ENCODE assay signal across 15 mouse cellular contexts in genomic region chr10:20105575-20105974, GRCm38 (mm10). TPM values are rescaled to one million over a fixed set of nuclear protein-coding genes. Genes with fewer than 3 reads are reported as not detected.
DNase-seq lines count a peak whose midpoint lies in the region; TF ChIP-seq lines count a peak whose summit lies in the region.
"Had no signal": no experiment of that assay in that cellular context is flagged by ENCODE, and none has a peak within 500 bp of the region (broad histone marks: within the 10 kb centered on the region; RNA-seq: fewer than 3 reads in every experiment).

No protein-coding gene starts in this region.

- H3K27ac ChIP-seq in heart, adult 2 months: peak overlapping the region; percentile 60
- 0 out of 2 replicates have a peak overlapping the region, but pooled peaks have one; percentile 19 for H3K27ac ChIP-seq in brown adipose tissue, adult 24 weeks (replicated peaks; ENCODE audit: low read depth, low read length)
- H3K27ac ChIP-seq: hindbrain, embryonic 13.5 days; limb, embryonic 12.5 days; liver, embryonic 13.5 days; midbrain, embryonic 10.5 days; neural tube, embryonic 13.5 days had no signal

- H3K36me3 ChIP-seq in heart, adult 2 months (ENCODE audit: control insufficient read depth, insufficient read depth, low read length): peaks cover 4% of the 10 kb centered on the region
- H3K36me3 ChIP-seq: hindbrain, embryonic 13.5 days; limb, embryonic 12.5 days; liver, embryonic 13.5 days; midbrain, embryonic 10.5 days; neural tube, embryonic 13.5 days had no signal

- no peak for TF ChIP-seq EP300 in heart, adult 2 months (IDR thresholded peaks at IDR 0.05; ENCODE audit: insufficient read depth, low read depth, low read length)

- H3K4me3 ChIP-seq in heart, adult 2 months: no peak overlapping the region
- no peak overlapping the region for H3K4me3 ChIP-seq in brown adipose tissue, adult 24 weeks (ENCODE audit: insufficient read depth, low read depth, low read length)
- H3K4me3 ChIP-seq: hindbrain, embryonic 13.5 days; limb, embryonic 12.5 days; liver, embryonic 13.5 days; midbrain, embryonic 10.5 days; neural tube, embryonic 13.5 days had no signal

- H3K4me1 ChIP-seq in heart, adult 2 months (ENCODE audit: control insufficient read depth, insufficient read depth, low read length): peaks cover 8% of the 10 kb centered on the region
- peaks cover 3% of the 10 kb centered on the region; the same call in 1 of the 2 replicates for H3K4me1 ChIP-seq in brown adipose tissue, adult 24 weeks (ENCODE audit: control insufficient read depth, insufficient read depth, insufficient read length, low read length)
- H3K4me1 ChIP-seq: hindbrain, embryonic 13.5 days; limb, embryonic 12.5 days; midbrain, embryonic 10.5 days; neural tube, embryonic 13.5 days had no signal

- no peaks in the 10 kb centered on the region for H3K79me2 ChIP-seq in heart, adult 2 months (replicated peaks; ENCODE audit: control insufficient read depth, insufficient read depth, low read length)

- no peak overlapping the region for H3K9ac ChIP-seq in heart, adult 2 months (ENCODE audit: low read depth, low read length)
- H3K9ac ChIP-seq: hindbrain, embryonic 13.5 days; limb, embryonic 12.5 days; liver, embryonic 13.5 days; lung, embryonic 14.5 days; neural tube, embryonic 13.5 days had no signal

- TF ChIP-seq POLR2A in heart, adult 2 months (IDR thresholded peaks at IDR 0.05; ENCODE audit: insufficient read depth, low read depth, low read length): no peak

- 74% methylated on average over 4 of the region's 4 CpGs for WGBS in heart, adult 2 months

- DNase-seq in heart, adult 2 months: no peak
- DNase-seq in heart, postnatal 36 days: no peak
- peak; percentile 26 for DNase-seq in 3134 (ENCODE audit: extremely low read depth, insufficient read length, low spot score)
- DNase-seq in 3T3-L1 (ENCODE audit: low read depth, low spot score): peak; percentile 61
- no peak for DNase-seq in layer of hippocampus, adult 11-12 months (ENCODE audit: low spot score)
- no peak for DNase-seq in frontal cortex, postnatal 25 days (ENCODE audit: low spot score in 2 of 2)
- DNase-seq: heart, adult 18-20 months; liver, embryonic 13.5 days; lung, embryonic 14.5 days; thymus, postnatal 4 days had no signal

- H3K27me3 ChIP-seq in heart, adult 2 months (ENCODE audit: control insufficient read depth, insufficient read depth, low read length): no peaks in the 10 kb centered on the region
- H3K27me3 ChIP-seq: hindbrain, embryonic 13.5 days; limb, embryonic 12.5 days; liver, embryonic 13.5 days; neural tube, embryonic 13.5 days had no signal

- intact Hi-C loops in heart, adult 2 months (cut with DNase I): loop anchor here (2.0 kb wide), 1 partner anchor 19 kb away; no protein-coding TSS in a partner anchor
- intact Hi-C loops in heart, postnatal 36 days (cut with DNase I): loop anchor here (2.0 kb wide), 1 partner anchor 19 kb away; no protein-coding TSS in a partner anchor

- TF ChIP-seq CTCF in heart, adult 2 months (IDR thresholded peaks at IDR 0.05): no peak

RNA-seq across cellular contexts. Expression of gene Map7, which starts 42.7 kb away (rescaled TPM):
- total RNA-seq in heart, adult 2 months (2021): 10 to 100 TPM; 17.9 to 19.3 TPM
- 5.8 and 6.6 TPM in 2 replicates for polyA plus RNA-seq in heart, adult 2 months (2012; rRNA removed)
- 10 to 100 TPM; 21.0 to 23.3 TPM for total RNA-seq in heart, postnatal 36 days (2021)
- 3.6 and 4.5 TPM in 2 replicates for polyA plus RNA-seq in brown adipose tissue, adult 24 weeks (2012; ENCODE audit: insufficient read depth, insufficient read length, missing spikeins)

Comparison
In these comparisons a context has a peak if more than half of its experiments do, and no peak if none do; other contexts are left out.
1. DNase-seq: peak in 3134 (single experiment) and 3T3-L1 (single experiment); none in heart, adult 2 months (0 of 2), heart, postnatal 36 days (0 of 2), layer of hippocampus, adult 11-12 months (single experiment) and frontal cortex, postnatal 25 days (0 of 2).